Mouse (Mus musculus) ovary, postnatal 10 days (tissue): Measurements from ENCODE around the gene Dnase2b.

Experiments
- DNase-seq: peaks from one replicate; pipeline ENCODE4 v3.0.0; 2022; ENCODE audit warnings: low spot score

Dnase2b gene

DNA sequence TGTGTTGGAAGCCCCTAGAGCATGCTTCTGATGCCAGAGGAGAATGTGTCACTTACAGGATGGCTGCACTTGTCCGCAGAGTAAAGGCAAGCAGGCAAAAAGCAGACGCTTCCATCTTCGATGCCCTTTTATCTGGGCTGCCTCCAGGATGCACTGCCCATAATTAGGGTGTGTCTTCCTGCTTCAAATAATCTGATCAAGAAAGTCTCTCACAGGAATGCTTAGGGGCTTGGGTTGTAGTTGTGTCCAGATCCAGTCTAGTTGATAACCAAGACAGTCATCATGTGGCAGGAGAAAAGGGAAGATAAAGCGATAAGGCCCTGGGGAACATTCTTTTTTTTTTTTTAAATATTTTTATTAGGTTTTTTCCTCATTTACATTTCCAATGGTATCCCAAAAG is at the start of gene Dnase2b:
TSS of gene Dnase2b (minus strand) at position 101 of the 400 bp plus-strand sequence.
- DNase-seq: no peak

DNA sequence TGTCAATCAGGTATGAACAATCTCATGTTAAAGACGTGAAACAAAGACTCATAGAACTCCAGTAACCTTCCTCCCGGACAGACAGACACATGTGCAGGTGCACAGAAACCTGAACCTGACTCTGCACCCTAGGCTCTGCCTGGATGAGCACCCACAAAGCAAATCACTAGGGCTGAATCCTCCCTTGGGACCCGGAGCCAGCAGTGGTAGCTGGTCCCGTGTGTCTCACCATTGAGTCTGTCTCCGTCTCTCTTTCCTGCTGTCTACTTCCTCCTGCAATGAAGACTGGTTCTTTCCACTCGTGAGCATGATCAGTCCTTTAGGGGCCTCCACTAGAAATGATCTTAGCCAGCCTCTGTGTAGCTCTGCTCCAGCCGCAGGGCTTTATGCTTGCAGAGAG is 46.5 kb upstream of the Dnase2b start:
- DNase-seq: no peak

DNA sequence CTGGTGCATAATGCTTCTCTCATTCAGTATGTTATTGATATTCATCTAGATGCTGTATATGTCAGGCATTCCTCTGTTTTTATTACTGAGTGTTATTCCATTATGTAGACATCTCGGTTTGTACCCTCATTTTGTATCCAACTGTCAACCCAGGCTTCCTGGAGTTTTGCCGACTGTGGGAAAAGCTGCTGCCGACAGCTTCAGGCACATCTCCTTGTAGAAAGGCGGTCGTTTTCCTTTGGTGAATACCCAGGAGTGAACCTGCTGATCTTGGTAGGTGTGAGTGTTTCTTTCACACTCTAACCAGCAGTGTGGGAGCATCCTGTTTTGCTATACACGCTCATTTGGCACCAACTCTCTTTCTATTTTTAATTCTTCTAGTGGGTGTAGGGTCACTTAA is 45.6 kb upstream of the Dnase2b start:
- DNase-seq: no peak

DNA sequence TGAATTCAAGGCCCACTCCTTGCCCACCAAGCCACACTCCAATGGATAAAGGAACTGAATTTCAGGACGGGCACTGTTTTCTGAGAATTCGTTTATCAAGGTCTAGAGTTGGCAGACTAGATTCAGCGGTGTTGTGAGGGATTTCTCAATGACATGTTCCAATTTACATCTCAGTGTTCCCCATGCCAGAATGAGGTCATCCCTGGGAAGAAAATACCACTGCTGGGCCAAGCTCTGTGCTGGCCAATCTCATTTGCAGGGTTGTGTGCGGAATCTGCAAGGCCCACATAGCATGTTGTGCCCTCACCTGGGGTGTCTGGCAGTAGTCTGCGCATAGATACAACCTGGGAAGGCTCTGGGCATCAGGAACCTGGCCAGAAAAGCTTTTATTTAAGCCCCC is 43.9 kb upstream of the Dnase2b start:
- no peak for DNase-seq

DNA sequence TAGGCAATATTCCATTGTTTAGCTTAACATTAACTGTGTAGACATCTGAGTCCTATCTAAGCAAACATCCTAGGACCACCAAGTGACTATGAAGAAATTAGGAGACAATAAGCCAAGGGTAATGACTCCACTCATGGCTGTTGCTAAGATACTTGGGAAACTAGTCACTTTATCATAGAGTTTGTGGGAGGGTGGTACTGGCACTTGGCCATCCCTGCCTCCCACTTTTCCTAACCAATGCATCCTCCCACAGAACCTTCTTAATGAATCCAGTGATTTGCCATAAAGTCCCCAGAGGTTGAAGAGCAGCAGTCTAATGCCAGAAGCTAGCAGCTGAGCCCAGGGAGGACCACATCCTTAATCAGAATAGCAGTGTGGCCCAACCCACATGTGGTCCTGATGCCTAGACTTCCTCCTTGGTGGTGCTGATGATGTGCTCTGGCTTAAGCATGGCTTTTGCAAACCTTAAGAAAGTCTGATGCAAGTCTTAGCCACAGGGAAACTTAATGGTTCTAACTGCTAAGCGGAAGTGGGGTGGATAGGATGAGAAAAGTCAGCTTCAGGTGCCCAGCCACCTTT is 42.8 kb upstream of the Dnase2b start:
- DNase-seq: no peak

DNA sequence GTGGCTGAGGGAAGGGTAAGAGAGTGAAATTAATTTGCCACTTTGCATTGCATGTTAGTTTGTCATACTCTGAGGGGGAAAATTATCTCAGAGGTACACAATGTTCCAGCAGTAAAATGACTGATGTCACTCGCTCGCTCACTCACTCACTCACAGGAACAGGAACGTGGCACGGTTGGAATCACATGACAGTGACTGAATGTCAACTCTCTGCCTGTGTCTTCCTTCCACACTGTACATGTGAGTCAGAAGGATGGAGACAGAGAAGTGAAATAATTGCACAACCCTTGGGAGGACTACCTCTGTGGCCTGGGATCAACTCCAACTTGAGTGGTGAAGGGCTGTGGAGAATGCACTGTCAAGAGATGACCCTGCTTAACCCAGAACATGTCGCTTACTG is 42.0 kb upstream of the Dnase2b start:
- DNase-seq: no peak

DNA sequence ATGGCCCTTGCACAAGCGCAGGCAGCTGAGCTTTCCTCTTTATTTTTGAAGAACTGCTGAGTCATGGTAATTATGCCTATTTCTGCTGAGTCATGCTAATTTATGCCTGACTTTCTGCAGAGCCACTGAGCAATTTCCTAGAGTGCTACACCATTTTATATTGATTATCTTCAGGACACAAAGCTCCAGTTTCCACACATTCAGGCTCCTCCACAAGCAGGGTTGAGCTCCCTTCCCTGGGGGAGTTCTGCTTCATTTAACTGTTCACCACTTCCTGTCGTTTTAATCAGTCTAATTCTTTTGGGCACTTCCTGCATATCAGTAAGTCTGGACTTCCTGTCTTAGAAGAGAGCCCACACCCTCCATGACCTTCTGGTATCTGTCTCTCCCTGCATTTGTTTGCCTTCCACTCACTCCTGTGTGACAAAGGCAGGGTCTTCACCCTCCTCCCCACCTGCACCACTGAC is 39.7 kb upstream of the Dnase2b start:
- no peak for DNase-seq

DNA sequence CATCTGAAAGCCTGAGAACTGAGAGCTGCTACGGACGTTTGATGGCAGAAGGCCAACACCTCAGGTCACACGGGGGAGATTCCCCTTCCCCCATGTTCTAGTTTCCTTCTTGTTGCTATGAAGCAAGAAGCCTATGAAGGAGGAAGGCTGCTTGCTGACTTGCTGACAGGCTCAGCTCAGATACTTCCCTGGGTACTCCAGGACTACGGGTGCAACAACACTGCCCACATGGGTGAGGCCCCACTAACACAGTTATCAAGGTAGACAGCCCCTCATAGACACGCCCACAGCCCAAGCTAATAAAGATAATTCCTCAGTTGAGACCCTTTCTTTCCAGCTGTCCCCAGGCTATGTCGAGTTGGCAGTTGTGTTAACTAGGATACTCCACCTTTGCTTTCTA is 38.3 kb upstream of the Dnase2b start:
- DNase-seq: no peak

DNA sequence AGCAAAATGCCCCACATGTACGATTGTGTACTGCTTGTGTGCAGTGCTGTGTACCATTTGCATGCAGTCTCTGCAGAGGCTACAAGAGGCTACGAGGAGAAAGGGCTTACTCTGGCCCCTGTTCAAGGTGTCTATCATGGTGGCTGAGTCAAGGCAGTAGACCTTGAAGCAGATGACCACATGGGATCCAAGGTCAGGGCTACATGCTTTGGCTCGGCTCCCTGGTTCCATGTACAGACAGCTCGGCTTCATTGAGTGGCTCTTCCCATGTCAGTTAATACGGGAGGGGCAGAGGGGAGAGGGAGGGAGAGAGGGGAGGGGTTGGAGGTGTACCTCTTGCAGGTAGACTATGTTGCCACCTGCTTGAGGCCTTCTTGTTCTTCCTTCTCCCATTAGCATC is 37.0 kb upstream of the Dnase2b start:
- DNase-seq: no peak

DNA sequence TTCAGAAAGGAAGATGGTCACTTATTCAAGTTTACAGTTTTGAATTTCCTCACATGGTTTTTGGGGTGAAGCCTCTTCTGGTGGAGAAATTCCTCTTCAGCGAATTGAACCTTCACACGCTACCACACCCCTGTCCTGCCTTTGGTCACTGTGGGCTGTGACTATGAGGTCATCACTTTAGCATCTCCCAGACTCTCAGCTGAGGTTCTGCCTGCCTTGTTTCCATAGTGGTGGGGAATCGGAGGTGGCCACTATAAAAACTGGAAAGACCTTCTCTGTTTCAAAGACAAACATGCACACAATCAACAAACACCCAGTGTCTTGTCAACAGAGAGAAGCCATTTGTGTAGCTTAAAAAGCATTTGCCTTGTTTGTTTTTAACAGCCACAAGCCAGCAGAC is 35.8 kb upstream of the Dnase2b start, which contains the start of gene 4930503B20Rik:
TSS of gene 4930503B20Rik (minus strand) at position 101 of the 400 bp plus-strand sequence.
- DNase-seq: no peak

DNA sequence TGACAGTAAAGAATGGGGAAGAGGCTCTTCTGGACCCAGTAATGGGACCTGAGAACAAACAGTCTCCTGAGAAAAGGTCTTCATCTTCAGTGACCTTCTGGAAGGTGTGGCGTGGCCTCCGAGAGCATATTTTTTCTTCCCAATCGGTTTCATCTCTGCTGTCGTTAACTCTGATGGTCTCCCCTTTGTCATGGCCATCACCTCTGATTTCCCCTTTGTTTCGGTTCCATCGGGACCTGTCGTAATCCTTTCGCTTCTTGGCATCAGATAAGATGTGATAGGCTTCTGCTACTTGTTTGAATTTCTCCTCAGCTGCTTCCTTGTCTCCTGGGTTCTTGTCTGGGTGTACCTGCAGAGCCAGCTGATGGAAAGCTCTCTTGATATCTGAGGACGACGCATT is 35.3 kb upstream of the Dnase2b start:
- no peak for DNase-seq

DNA sequence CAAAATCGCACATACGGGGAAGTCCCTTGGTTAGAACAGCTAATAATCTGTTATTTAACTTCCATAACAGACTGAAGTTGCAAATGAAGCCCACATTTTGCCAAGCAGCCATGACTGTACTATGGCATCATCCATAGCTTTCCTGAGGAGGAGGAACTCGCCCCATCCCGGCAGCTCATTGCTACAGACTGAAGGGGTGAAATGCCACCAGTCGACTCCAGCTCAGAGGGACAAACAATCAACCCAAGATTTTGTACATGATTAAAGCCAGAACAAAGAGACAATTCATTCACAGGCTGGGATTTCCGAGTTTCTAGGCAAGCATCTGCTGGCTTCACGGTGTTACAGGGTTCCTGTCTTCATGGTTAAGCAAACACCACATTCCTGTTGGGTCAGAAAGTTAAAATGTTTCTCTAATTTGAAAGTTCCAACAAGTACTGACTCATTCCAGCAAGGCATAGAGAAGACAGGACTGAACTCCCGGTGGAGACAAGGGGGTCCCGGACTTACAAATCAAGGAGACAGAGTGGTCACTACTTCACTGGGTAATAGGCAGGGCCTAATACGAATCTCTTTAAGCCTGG is 34.0 kb upstream of the Dnase2b start:
- DNase-seq: no peak

DNA sequence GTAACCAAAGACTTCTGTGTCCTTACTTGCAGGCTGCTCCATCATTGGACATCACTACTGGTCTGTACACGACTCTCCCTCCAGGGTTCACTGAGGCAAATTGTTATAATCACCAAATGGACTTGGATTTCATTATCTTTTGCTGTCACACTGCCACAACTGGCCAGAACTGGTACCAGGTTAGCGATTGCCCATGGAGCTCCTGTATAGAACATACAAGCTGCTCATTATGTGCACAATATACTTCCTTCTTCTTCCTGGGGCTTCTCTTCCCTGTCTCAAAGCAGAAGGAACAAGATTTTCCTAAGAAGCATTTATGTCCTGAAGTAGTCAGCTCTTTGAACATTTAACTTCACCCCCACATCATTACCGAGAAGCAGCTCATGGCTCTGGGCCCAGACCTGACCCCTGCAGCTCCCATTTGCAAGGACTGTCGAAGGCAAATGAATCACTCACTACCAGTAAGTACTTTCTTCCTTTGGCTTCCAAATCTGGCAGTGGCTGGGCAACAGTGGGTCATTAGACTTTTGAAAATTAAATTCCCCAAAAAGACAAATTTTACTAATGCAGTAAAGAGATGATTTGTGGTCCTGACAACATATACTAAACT is 26.5 kb upstream of the Dnase2b start:
- no peak for DNase-seq

DNA sequence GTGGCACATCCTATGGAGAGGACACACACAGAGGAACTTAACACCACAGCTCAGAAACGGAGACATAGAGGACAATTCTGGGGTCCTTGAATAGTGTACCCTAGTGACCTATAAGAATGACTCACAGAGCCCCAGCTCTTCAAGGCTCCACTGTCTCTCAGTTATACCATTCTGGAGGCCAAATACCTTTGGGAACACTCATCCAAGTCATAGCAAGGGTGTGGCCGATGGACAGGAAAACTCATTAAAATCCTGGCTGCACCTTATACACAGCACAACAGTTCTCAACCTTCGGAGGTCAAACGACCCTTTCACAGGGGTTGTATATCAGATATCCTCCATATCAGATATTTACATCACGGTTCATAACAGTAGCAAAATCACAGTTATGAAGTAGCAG is 17.1 kb upstream of the Dnase2b start:
- no peak for DNase-seq

DNA sequence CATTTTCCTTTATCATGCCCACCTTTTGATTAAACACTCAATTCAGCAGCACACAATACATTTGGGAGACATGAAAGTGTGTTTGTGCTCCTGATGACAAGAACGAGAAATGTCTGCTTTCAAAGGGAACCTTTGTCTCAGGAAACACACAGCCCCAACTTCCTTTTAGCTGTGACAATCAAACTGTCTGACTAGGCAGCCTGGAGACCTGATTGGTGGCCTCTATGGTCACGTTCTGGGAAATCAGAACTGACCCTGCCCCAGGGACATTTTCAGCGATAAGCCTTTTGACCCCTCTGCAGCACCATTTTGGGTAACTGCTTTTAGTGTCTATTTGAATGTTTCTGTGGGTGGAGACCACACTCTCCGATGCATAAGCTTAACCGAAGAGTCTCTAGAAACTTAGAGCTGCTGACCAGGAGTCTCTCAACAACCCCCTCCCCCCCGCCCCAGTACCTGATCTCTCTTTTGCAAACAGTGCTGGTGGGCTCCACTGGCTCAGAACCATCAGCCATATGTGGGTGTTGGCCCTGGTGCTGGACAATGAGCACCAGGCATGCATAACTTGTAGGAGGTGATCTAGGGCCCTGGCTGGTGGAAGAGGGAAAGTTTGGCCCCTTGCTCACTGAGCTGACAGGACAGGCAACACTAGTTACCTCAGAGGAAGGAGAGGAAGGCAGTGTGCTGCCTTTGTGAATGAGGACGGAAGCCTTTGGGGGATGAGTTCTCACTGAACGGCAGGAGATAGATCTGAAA is 13.0 kb upstream of the Dnase2b start:
- no peak for DNase-seq

DNA sequence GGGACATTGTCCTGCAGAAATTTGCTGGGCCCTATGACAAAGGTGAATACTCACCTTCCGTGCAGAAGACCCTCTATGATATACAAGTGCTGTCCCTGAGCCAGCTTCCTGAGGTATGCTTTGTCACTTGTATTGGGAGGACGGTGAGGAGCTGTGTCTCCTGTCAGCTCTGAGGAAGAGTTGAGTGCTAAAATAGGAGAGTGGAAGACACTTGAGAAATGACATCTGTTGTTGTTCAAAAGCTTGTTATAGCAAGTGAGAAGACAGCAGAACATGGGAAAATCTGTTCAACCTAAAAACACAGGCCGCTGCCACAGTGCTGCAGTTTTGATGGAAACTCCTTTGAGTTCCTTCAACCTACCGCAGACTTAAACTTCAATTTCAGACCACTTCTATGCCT is 10.4 kb upstream of the Dnase2b start:
- no peak for DNase-seq

DNA sequence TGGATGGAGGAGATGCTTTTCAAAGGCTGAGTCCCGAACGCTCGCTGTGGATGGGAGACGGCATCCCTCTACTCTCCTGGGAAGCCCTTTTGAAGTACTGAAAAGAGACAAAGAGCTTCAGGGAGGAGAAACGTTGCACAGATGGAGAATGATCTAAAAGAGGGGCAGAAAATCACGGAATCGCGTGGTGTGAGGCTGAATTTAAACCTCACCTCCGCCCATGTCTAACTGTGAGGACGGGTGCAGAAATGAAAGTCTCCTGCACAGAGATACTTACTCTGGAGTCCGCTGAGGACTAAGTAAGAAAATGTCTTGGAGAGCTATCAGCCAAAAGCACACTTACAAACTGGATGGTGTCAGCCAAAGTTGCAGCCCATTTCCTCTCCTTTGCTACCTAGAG is 6.6 kb upstream of the Dnase2b start:
- no peak for DNase-seq

DNA sequence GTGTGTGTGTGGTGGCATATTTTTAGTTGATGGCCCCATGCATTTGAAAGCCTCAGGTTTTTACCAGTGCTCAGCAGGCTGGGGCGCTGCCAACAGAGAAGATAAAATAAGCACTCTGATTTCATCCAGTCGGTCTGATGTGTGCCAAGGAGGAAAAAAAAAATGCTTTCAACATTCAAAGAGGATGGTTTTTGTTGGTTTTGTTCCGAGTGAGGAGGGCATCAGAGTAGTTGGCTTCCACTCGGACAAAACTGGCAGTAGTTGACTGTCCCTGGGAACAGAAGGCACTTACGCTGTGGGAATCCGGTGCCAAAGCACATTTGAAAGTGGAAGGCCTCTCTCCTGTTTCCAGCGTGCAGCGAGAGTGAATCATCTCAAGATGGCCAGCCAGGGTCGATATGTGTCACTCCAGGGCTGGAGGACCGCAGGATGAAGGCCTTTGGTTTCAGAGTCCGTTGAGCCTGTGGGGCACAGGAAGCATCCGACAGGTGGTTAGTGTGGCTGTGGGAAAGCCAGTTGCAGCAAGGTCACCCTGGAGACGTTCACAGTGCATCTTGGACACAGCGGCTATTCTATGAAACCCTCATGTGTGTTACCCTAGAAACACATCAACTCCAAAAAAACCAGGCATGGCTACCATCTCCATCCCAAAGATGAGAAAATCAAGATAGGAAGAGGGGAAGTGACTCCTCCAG is 5.3 kb upstream of the Dnase2b start:
- DNase-seq: no peak

DNA sequence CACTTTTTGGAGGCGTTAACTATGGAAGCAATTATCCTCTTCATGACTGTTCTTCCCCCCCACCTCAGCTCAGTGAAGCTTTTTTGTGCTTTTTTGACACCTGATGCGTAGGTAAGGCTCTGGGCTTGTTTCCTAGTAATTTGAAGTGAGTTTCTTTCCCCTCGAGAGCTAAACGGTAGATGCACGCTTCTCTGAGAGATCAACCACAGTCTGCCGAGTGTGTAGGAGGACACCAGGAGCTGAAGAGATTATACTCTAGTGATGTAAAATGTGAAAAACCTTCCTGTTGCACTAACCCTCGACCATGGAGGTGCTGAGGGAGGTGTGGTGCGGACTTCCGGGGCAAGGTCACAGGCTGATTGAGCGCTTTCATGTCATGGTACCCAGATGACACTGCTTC is 4.7 kb upstream of the Dnase2b start:
- DNase-seq: no peak

DNA sequence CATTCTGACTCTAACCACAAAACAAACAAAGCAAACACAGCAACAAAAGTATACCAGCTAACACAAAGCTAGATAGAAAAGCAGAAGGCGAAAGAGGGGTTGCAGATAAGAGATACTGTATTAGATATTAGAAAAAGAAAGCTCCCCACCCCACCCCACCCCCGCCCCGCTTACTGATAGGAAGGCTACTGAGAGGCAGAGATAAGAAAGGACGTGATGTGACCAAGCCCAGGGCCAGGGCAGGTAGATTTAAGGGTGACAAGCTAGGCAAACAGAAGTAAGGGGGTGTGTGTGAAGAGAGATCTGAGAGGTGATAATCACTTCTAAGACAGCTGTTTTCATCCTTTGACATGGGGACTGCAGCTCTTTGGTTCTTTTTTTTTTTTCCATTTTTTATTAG is 3.0 kb upstream of the Dnase2b start:
- no peak for DNase-seq

DNA sequence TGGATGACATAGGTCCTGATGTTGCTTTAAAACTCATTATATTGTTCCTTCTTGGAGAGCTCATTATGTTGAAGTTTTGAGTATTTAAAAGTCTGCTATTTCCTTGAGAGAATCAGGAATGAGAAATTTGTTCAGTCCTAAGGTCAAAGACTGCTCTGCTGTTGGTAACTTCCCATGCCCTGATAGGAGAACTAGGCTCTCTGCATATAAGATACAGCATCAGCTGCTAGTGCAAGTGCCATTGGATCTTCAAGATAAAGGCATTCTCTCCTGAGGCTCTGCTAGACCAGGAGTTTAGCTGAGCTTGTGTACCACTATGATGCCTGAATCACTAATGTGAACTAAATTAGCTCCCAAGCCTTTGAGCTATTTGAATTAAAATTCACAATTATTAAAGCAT is 2.5 kb upstream of the Dnase2b start:
- no peak for DNase-seq

DNA sequence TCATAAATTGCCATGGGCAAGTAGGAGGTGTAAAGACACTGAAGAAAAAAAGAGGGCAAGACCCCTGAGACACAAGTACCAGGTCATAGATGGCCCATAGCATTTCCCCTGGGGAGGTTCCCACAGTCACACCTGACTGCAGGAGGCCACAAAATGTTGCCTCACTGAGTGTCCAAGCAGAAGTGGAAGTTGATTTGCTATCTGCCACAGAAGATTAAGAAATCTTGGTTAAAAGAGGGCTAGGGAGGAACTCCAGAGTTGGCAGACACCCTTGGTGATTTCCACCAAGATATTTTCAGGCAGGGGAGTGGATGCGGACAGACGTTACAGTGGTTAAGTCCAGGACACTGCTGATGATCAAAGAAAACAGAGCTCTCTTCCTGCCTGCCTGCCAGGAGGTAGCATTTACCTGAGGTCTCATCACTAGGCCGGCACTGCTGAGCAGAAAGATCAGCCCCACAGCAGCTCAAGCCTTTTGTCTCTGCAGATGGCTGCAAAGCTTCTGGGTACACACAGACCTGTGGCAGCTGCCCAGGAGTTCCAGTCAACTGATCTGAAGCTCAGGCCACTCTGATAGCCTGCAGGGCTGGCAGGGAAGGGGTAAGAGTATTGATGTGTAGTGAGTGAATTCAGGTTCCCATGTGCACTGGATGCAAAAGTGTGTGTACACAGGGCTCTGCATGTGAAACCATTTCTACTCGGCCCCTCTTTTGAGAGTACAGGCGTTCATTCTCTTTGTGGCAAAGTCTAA is 1.3 kb upstream of the Dnase2b start:
- no peak for DNase-seq
